1 mouse cellular context compared by ENCODE assay signal in the genomic region with DNA sequence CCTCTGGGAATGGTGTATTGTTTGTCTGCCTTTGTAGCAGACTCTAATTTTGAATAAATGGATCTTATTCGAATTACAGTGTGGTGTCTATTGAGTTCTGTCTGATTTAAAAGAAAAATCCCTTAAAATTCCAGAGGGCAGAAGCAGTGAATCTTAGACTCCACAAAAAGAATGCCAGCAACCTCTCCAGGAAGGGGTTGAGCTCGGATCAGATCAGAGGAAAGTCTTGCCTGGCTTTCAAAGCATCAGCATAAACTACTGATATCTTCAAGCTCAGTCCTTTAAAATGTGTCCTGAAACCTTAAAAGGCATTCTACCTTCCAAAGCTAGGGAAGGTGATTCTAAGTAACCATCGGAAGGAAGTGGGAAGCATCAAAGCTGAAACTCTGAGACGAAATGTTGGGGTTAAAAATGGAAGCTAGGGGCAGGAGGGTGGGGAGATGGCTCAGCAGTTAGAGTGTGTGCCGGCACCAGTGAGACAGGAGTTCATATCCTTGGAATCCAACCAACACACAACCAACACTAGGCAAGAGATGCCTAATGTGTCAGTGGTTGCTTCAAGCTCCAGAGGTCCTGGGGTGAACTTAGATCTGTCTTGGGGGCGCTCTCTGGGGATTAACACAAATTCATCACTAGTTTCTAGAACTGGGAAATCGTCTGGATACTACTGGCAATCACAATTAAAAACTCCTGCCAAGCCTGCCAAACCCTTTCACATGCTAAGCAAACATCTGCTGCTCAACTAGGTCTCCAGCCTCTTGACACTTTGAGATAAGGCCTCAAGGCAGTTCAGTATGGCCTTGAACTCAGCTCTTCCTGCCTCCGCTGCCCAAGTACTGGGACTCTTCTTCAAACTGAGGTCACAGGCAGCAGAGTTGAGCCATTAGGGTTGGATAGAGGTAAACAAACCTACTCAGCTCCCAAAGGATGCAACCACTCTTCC.
TF ChIP-seq lines count a peak whose summit lies in the region.

No protein-coding gene starts in this region.

TF ChIP-seq in CH12.LX, 34 proteins besides CTCF, POLR2A, EP300 and RAD21:
- peak; percentile 80 for TF ChIP-seq CHD2 (IDR thresholded peaks at IDR 0.05; ENCODE audit: low read length)
- TF ChIP-seq BHLHE40 (IDR thresholded peaks at IDR 0.05; ENCODE audit: low read depth, low read length) = no peak
- no peak for TF ChIP-seq MEF2A (IDR thresholded peaks at IDR 0.05; ENCODE audit: borderline replicate concordance, low read depth, low read length)
- peak; percentile 45 for TF ChIP-seq ELF1 (IDR thresholded peaks at IDR 0.05; ENCODE audit: low read depth, low read length)
- no peak for TF ChIP-seq GABPA (IDR thresholded peaks at IDR 0.05; ENCODE audit: insufficient replicate concordance, low read depth, low read length)
- TF ChIP-seq TBP (conservative IDR thresholded peaks at IDR 0.05; ENCODE audit: low read depth, low read length) = 0 out of 2 replicates have a peak, but pooled peaks have one; percentile 24
- TF ChIP-seq NELFE (IDR thresholded peaks at IDR 0.05; ENCODE audit: low read depth, low read length) = peak; percentile 40; the same call in 1 of the 2 replicates
- TF ChIP-seq IRF4 (IDR thresholded peaks at IDR 0.05; ENCODE audit: low read depth, low read length) = 0 out of 2 replicates have a peak, but pooled peaks have one; percentile 25
- peak; percentile 98 for TF ChIP-seq POLR2AphosphoS2 (IDR thresholded peaks at IDR 0.05; ENCODE audit: low read depth, low read length)
- 0 out of 2 replicates have a peak, but pooled peaks have one; percentile 24 for TF ChIP-seq MYC (IDR thresholded peaks at IDR 0.05; ENCODE audit: low read depth, low read length)
- TF ChIP-seq JUND (conservative IDR thresholded peaks at IDR 0.05; ENCODE audit: low read depth, low read length) = peak; percentile 45; the same call in 1 of the 2 replicates
- 0 out of 2 replicates have a peak, but pooled peaks have one; percentile 27 for TF ChIP-seq KAT2A (IDR thresholded peaks at IDR 0.05; ENCODE audit: insufficient replicate concordance, low read length)
- TF ChIP-seq ZMIZ1 (IDR thresholded peaks at IDR 0.05; ENCODE audit: low read depth, low read length) = peak; percentile 64
- peak; percentile 12; the same call in 1 of the 2 replicates for TF ChIP-seq HCFC1 (IDR thresholded peaks at IDR 0.05; ENCODE audit: low read depth, low read length)
- TF ChIP-seq USF1 (IDR thresholded peaks at IDR 0.05; ENCODE audit: low read depth, low read length) = no peak
- TF ChIP-seq E2F4 (IDR thresholded peaks at IDR 0.05; ENCODE audit: insufficient replicate concordance, low read depth, low read length) = no peak
- TF ChIP-seq RCOR1 (conservative IDR thresholded peaks at IDR 0.05; ENCODE audit: low read depth, low read length) = peak; percentile 67; the same call in 1 of the 2 replicates
- TF ChIP-seq MAFK (IDR thresholded peaks at IDR 0.05; ENCODE audit: insufficient replicate concordance, low read length) = 0 out of 2 replicates have a peak, but pooled peaks have one; percentile 17
- peak; percentile 33; the same call in 1 of the 2 replicates for TF ChIP-seq MXI1 (IDR thresholded peaks at IDR 0.05; ENCODE audit: low read depth, low read length)
- peak; percentile 5 for TF ChIP-seq SMC3 (IDR thresholded peaks at IDR 0.05; ENCODE audit: low read depth, low read length)
